Mouse (Mus musculus) c-Kit-positive CD71-negative TER-119-negative erythroid progenitor cells, embryonic 14.5 days (primary cell): Measurements from ENCODE around the gene Col19a1.
"Not testable (repeated sequence)": the region's sequence is repeated elsewhere in the genome, so short reads cannot be mapped to it uniquely, and the experiment has no call there.

Experiments used
- DNase-seq: peaks from one replicate; pipeline ENCODE4 v3.0.0-alpha.2; 2013; ENCODE audit warnings: low read depth

The Col19a1 gene

GRCm38 (mm10) chr1:24587141-24587541 is at the start of gene Col19a1:
Gene Col19a1 (minus strand): TSS chr1:24587472.
- no peak for DNase-seq

GRCm38 (mm10) chr1:24633553-24634132 is 46.4 kb upstream of the Col19a1 start:
- peak; percentile 8 for DNase-seq

GRCm38 (mm10) chr1:24612556-24612955 is 25.3 kb upstream of the Col19a1 start:
- DNase-seq: not testable (repeated sequence)

GRCm38 (mm10) chr1:24595096-24595495 is 7.8 kb upstream of the Col19a1 start:
- no peak for DNase-seq

DNA sequence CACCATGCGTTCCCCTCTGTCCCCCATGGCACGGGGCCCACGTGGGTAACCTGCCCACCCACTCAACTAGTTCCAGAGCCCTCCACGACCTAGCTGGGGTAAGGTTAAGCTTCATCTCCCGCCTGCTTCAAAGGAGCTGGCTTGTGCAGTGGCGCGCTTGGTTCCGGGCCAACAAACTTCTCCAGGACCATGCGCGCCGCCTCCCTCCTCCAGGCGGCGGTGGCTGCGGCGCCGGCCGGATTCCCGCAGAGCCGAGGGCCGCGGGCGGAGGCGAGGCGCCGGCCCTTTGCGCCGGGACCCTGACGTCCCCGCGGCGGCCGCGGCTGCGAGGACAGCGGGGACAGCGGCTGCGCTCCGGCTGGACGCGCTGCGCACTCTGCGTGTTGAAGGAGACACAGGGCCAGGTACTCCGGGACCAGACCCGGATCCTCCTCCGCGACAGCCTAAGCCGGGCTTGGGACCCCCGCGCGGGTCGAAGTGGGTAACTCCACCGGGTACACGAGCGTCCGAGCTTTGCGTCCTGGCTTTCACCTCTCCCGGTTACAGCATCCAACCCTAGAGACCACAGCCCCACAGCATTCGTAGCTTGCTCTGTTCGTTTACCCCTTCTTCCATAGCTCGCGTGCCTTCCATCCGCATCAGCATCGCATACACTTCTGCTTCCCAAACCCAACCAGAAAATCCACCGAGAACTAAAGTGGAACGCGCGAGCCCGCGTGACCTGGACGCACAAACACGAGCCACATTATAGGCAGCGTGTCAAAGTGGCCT is 717 bp downstream of the Col19a1 start:
- no peak for DNase-seq

- no peak for DNase-seq
Observed at GRCm38 (mm10) chr1:24572602-24573001, 14.7 kb downstream of the Col19a1 start.

DNA sequence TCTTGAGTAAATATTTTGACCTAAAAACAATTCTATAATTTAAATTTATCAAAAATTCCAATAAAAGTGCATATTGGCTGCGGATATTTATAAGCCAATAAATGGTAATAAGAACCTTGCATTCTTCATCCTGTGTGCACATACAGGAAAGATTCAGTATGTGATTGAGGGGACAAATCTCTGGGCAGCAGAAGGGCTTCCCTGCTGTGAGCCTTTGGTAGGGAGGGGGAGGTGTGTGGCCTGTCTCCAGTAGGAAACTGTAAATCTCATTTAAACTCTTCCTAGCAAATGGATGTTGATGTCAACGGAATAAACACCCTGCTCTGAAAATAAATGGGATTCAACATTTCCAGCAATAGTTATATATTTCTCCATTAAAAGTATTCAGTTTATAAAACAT is 23.2 kb downstream of the Col19a1 start:
- no peak for DNase-seq

GRCm38 (mm10) chr1:24558005-24558404 is 29.3 kb downstream of the Col19a1 start:
- DNase-seq: no peak

DNA sequence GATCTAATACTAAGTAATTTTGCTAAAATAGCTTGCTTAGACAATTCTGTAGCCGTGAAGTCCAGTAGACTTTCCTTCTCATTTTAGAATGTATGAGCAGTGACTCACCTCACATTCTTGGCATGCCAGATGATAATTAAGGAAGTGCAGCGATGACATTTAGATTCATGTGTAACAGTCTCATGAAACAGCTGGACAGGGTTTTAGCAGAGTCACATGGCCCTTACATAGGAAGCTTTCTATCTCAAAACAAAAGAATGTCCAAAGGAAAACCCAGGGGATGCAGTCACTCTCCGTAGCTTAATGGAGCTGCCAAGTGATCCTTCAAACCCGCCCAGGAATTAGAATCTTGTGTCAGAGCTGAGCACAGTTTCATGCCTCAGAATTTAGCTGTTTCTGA is 33.8 kb downstream of the Col19a1 start:
- DNase-seq: no peak

DNA sequence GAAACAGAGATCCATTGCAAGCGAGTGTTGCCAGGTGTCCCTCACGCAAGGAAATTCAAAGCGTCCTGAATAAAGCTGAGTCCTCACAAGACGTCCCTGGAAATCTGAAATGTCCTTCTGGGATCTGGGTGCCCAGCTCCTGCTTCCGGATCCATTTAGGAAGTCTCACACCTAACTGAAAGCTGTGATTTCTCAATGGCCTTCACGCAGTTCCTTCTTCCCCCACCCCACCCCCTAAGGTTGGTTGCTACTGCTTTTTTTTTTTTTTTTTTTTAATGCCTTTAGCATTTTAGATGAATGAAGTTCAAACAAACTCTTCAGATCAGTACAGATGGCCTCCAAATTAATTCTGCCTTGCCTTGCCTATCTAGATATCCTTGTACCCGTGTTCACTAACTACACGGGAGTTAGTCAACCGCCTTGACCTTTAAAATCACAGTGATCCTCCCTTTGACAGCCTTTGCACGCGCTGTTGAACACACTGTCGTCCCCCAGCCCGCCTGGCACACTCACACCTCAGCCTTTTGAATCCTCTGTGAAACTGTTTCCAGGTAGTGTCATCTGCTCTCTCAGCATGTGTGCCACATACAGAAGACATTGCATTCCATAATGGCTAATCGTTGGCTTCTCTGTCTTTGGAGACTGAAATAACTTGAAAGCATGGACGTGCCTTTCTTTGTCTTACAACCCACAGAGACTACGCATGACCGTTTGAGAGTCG is 36.6 kb downstream of the Col19a1 start:
- no peak for DNase-seq

DNA sequence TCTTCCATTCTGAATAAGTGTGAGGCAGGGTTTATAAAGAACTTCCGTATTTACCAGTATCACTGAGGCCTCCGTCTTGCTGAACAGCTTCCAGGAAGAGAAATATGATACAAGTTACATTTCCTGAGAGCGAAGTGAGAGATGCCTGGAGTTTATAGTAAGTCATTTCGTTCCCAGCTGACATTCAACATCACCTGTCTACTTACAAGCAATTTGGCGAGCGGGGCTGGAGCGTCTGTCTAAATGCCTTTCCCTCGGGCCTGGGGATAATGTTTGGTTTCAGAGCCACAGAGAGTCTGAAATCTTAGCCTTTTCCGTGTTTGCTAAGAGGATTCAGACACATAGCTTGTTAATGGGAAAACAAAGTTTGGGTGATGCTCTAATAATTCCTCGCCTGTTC is 37.2 kb downstream of the Col19a1 start:
- no peak for DNase-seq

DNA sequence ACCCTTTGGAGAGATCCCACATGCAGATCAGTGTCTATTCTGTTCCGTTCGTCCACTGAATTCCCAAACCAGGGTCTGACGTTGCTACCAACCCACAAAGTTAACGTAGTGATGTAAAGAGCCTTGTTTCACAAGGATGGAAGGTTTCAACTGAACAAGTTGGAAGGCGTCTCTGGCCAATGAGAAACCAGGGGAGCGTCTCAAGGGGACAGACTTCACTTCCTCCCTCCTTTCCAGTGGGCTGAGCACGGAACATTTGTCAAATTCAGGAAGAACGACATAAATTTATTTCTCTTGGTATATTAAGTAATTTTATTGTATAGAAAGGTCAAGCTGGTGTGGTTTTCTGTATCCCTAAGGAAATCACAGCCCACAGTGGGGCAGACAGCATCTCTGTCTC is 38.2 kb downstream of the Col19a1 start:
- no peak for DNase-seq

DNA sequence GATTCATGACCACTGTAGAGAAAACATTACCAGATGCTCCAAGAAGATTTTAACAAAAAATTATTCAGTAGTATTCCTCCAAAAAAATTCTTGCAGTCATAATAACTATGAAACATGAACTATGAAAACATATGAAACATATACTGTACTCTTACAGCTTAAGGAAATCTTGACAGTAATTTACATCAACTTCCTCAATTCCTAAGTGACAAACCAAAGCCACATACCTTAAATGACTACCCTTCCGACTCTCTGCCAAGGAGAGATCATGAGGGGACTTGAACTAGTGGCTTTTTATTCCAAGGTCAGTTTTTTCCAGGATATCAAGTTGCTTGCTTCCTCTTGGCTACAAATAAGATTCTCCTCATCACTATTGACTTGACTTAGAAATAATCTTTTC is 39.7 kb downstream of the Col19a1 start:
- DNase-seq: no peak

DNA sequence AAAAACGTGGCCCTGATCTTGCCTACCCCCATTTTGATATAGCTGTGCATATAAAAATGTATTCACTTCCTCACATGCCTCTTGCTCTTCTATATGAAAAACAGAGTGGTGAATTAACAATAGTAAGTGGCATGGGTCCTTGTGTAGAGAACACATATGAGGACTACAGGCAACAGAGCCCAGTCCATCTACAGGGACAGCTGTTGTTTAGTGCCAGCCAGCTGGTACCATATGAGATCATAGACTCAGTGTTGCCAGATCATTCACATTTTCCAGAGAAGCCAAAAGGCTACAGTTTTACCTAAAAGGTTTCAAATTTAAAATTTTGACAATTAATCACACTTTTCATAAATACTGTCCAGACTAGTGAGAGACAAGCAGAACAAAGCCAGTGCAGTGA is 47.4 kb downstream of the Col19a1 start:
- no peak for DNase-seq

- no peak for DNase-seq
Observed at GRCm38 (mm10) chr1:24527194-24527593, 60.1 kb downstream of the Col19a1 start.

- no peak for DNase-seq
Observed at GRCm38 (mm10) chr1:24517462-24517861, 69.8 kb downstream of the Col19a1 start.

- no peak for DNase-seq
Observed at GRCm38 (mm10) chr1:24515341-24515740, 71.9 kb downstream of the Col19a1 start.

DNA sequence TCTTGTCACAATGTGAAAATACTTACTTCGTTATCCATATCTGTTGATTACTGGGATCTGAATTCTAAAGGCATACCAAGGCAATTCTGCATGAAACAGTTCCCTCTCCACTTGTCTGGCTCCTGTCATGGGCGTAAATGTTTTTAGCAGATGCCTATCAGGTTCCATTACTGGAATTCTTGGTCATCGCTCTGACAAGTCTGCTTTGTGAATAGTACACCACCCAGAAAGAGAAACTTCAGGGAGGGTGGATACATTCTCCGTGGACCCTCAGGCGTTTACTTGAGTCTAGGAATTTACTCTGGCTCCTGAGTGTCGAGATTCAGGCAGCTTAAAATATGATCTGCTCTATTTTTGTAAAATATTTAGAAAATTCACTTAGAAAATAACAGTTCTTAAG is 75.7 kb downstream of the Col19a1 start:
- DNase-seq: no peak

DNA sequence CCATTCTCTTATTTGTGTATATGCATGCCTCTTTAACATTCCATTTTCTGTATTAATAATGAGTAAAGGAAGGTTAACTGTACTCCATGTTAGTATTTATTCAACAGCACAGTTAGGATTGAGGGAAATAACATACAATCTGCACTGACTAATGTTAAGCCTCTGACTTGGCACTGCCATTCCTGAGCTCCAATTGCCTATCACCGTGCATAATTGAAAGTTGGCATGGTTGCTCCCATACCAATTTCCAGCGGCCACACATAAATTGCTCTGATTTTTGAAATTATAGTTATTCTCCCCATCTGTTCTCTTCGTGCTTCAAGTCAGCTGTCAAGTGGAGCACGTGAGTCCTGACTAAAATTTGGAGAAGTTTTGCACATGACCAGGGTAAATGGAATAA is 91.9 kb downstream of the Col19a1 start:
- no peak for DNase-seq

- no peak for DNase-seq
Observed at GRCm38 (mm10) chr1:24484161-24484560, 103.1 kb downstream of the Col19a1 start.

DNA sequence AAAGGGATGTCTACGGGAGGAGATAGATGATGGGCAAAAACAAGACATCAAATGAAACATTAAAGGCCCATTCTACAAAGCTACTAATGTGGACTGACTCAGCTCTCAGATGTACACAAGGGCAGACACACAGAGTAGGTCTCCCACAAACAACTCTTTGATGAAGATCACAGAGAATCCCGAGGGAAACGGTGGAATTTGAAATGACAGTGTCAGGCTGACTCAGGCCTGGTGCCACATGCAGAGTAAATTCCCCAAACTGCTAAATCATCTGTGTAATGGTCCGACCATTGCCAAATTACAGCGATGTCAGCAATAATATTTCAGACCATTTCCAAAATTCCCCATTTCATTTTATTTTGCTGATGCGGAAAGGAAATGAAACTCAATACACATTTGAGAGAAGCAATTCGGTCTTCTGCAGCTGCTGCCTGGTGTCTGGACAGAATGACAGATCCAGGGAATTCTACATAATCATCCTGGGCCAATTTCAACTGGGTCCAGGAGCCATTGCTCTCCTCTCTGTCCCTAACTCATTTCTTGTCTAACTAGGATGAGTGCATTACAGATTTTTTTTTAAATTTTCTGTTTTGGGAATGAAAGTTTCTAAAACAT is 116.1 kb downstream of the Col19a1 start:
- DNase-seq: no peak

DNA sequence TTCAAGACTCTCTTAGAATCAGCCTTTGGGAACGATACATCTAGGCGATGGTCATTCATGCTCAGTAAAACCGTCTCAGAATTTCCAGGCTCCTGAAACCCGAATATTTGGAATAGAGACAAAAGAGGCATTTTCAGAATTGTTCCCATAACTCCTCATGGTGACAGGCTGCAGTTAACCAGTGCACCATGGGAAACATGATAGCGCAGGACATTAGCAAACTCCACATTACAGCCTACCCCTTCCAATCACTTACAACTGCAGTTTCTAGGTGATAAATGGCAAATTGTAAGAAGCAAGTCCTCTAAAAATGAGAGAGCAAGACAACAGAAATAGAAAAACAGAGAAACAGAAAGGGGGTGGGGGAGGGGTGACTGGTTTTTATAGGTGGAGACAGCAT is 116.6 kb downstream of the Col19a1 start:
- no peak for DNase-seq
